Comparison of ENCODE assay signal across 17 mouse cellular contexts in genomic region chr3:30132370-30132769, GRCm38 (mm10).
"Had no signal": no experiment of that assay in that cellular context is flagged by ENCODE, and none has a peak within 500 bp of the region (broad histone marks: within the 10 kb centered on the region; RNA-seq: fewer than 3 reads in every experiment).

No protein-coding gene starts in this region.

- H3K27ac ChIP-seq: liver, embryonic 15.5 days; lung, embryonic 15.5 days; macrophage; midbrain, embryonic 13.5 days; midbrain, embryonic 15.5 days; neural tube, embryonic 12.5 days; stomach, embryonic 15.5 days had no signal

- H3K9ac ChIP-seq: liver, embryonic 15.5 days; liver, postnatal 0 days; lung, embryonic 15.5 days; midbrain, embryonic 13.5 days; midbrain, embryonic 15.5 days; neural tube, embryonic 12.5 days; stomach, embryonic 15.5 days had no signal

- H3K36me3 ChIP-seq: liver, embryonic 15.5 days; lung, embryonic 15.5 days; midbrain, embryonic 13.5 days; midbrain, embryonic 15.5 days; neural tube, embryonic 12.5 days; stomach, embryonic 15.5 days had no signal

- ATAC-seq: liver, postnatal 0 days; lung, postnatal 0 days; midbrain, embryonic 13.5 days; midbrain, embryonic 15.5 days had no signal

- DNase-seq: liver, postnatal 0 days; lung, adult 2 months; lung, postnatal 14 days; lung, postnatal 36 days; right cerebral cortex, postnatal 14 days; thymus, adult 2 months; thymus, postnatal 36 days had no signal

- H3K9me3 ChIP-seq: liver, embryonic 15.5 days; lung, embryonic 15.5 days; megakaryocyte, embryonic 14.5 days; midbrain, embryonic 13.5 days; midbrain, embryonic 15.5 days; neural tube, embryonic 12.5 days; stomach, embryonic 15.5 days had no signal

- H3K4me1 ChIP-seq: liver, embryonic 15.5 days; megakaryocyte, embryonic 14.5 days; midbrain, embryonic 13.5 days; midbrain, embryonic 15.5 days; neural tube, embryonic 12.5 days; stomach, embryonic 15.5 days had no signal

- H3K4me2 ChIP-seq: liver, embryonic 15.5 days; lung, embryonic 15.5 days; midbrain, embryonic 11.5 days; midbrain, embryonic 13.5 days; midbrain, embryonic 15.5 days; neural tube, embryonic 12.5 days; stomach, embryonic 15.5 days had no signal

- H3K27me3 ChIP-seq: liver, embryonic 15.5 days; lung, embryonic 15.5 days; megakaryocyte, embryonic 14.5 days; midbrain, embryonic 13.5 days; midbrain, embryonic 15.5 days; neural tube, embryonic 12.5 days; stomach, embryonic 15.5 days had no signal

- H3K4me3 ChIP-seq: liver, embryonic 15.5 days; lung, embryonic 15.5 days; megakaryocyte, embryonic 14.5 days; midbrain, embryonic 13.5 days; midbrain, embryonic 15.5 days; neural tube, embryonic 12.5 days; stomach, embryonic 15.5 days had no signal
